Mouse (Mus musculus) WW6 (cell line): ENCODE data around the gene Slc17a7.
"Not testable (repeated sequence)": the region's sequence is repeated elsewhere in the genome, so short reads cannot be mapped to it uniquely, and the experiment has no call there.

Source experiments
- DNase-seq: peaks from one replicate; pipeline ENCODE4 v3.0.0-alpha.2; 2013; ENCODE audit warnings: low read depth, low spot score

Slc17a7 gene

GRCm38 (mm10) chr7:45133446-45134159, 30.1 kb upstream of the Slc17a7 start:
- DNase-seq = no peak

- peak; percentile 88 for DNase-seq
These were observed 29.2 kb upstream of the Slc17a7 start for GRCm38 (mm10) chr7:45134544-45135026.

GRCm38 (mm10) chr7:45135370-45135769, 28.4 kb upstream of the Slc17a7 start:
- no peak for DNase-seq

GRCm38 (mm10) chr7:45135993-45136567, 27.7 kb upstream of the Slc17a7 start, which contains the start of the genes Gm45713 and Flt3l:
TSS of gene Gm45713 (minus strand) at chr7:45136231.
TSS of gene Flt3l (minus strand) at chr7:45136432.
- no peak for DNase-seq

- no peak for DNase-seq
These were observed 26.4 kb upstream of the Slc17a7 start for GRCm38 (mm10) chr7:45137171-45138006.

- no peak for DNase-seq
These were observed 25.3 kb upstream of the Slc17a7 start for GRCm38 (mm10) chr7:45138403-45138802.

- no peak for DNase-seq
These were observed 23.6 kb upstream of the Slc17a7 start for GRCm38 (mm10) chr7:45139904-45140723.

GRCm38 (mm10) chr7:45141319-45141718, 22.4 kb upstream of the Slc17a7 start:
- DNase-seq = no peak

GRCm38 (mm10) chr7:45141914-45142313, 21.8 kb upstream of the Slc17a7 start:
- no peak for DNase-seq

- no peak for DNase-seq
These were observed 19.2 kb upstream of the Slc17a7 start for GRCm38 (mm10) chr7:45144368-45145174.

- DNase-seq = no peak
These were observed 18.3 kb upstream of the Slc17a7 start for GRCm38 (mm10) chr7:45145460-45145859.

- DNase-seq = no peak
These were observed 16.5 kb upstream of the Slc17a7 start for GRCm38 (mm10) chr7:45147267-45147666.

GRCm38 (mm10) chr7:45147899-45148298, 15.8 kb upstream of the Slc17a7 start:
- no peak for DNase-seq

GRCm38 (mm10) chr7:45148534-45149098, 15.1 kb upstream of the Slc17a7 start:
- DNase-seq = no peak

- no peak for DNase-seq
These were observed 14.2 kb upstream of the Slc17a7 start for GRCm38 (mm10) chr7:45149545-45149944.

GRCm38 (mm10) chr7:45150321-45150720, 13.4 kb upstream of the Slc17a7 start:
- no peak for DNase-seq

- no peak for DNase-seq
These were observed 12.4 kb upstream of the Slc17a7 start for GRCm38 (mm10) chr7:45151303-45151702.

- DNase-seq = not testable (repeated sequence)
These were observed 10.7 kb upstream of the Slc17a7 start for GRCm38 (mm10) chr7:45153052-45153451.

GRCm38 (mm10) chr7:45153586-45153985, 10.2 kb upstream of the Slc17a7 start:
- DNase-seq = no peak
